Mouse (Mus musculus): ENCODE results near the gene Top1.

Top1 gene

DNA sequence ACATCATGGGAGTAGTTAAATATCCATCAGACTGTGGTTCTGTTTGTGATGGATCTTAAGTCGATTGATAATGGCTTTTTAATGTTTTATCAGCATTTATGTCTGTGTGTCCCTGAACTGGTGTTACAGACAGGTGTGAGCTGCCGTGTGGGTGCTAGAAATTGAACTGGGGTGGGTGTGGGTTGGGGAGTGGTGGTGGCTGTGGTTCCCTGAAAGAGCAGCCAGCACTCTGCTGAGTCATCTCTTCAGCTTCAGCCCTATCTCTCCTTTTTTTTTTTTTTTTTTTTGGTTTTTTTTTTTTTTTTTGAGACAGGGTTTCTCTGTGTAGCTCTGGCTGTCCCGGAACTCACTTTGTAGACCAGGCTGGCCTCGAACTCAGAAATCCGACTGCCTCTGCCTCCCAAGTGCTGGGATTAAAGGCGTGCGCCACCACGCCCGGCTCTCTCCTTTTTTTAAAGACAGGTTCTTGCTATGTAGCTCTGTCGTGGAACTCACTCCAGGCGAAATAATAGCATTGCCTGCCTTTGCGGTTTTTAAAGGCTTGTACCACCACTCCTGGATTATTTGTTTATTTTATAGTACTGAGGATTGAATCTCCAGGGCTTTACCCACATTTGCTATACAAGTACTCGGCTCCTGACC lies 12.2 kb downstream of the Top1 start:
- POLR2A ChIA-PET: interaction anchor here in 2 of 4 experiments (0.7 to 10.7 kb wide), 12 partner anchors 10 to 91 kb away, joined by 3 to 182 read pairs (median 4); partner anchors contain the start of genes Top1 (in 2 of the 2) and Plcg1 (in 1 of the 2)
- CTCF ChIA-PET: interaction anchor here in 3 of 4 experiments (0.6 kb wide), 3 partner anchors 40 to 258 kb away, joined by 3 to 4 read pairs (median 4); no protein-coding TSS in a partner anchor

GRCm38 (mm10) chr2:160658811-160659210 lies 13.1 kb downstream of the Top1 start:
- ChIA-PET CTCF (no interaction called here), POLR2A (interaction anchor here in 3 of 4 experiments (0.5 to 10.7 kb wide), 14 partner anchors 10 to 450 kb away, joined by 3 to 182 read pairs (median 4); partner anchors contain the start of genes Top1 (in 2 of the 3) and Chd6 (in 1 of the 3))

- POLR2A ChIA-PET: interaction anchor here in 2 of 4 experiments (0.7 to 2.2 kb wide), 6 partner anchors 9 to 392 kb away, joined by 3 to 8 read pairs (median 5); no protein-coding TSS in a partner anchor
- CTCF ChIA-PET: interaction anchor here in 1 of 4 experiments (0.6 kb wide), 1 partner anchor 23 kb away, joined by 4 read pairs; no protein-coding TSS in a partner anchor
These were observed 18.7 kb downstream of the Top1 start for GRCm38 (mm10) chr2:160664421-160664820.

GRCm38 (mm10) chr2:160664986-160665385 lies 19.3 kb downstream of the Top1 start:
- ChIA-PET POLR2A (interaction anchor here in 2 of 4 experiments (0.7 to 2.2 kb wide), 5 partner anchors 9 to 391 kb away, joined by 3 to 8 read pairs (median 5); no protein-coding TSS in a partner anchor), CTCF (interaction anchor here in 1 of 4 experiments (0.6 kb wide), 1 partner anchor 23 kb away, joined by 4 read pairs; no protein-coding TSS in a partner anchor)

GRCm38 (mm10) chr2:160667259-160667658 lies 21.6 kb downstream of the Top1 start:
- ChIA-PET CTCF (no interaction called here), POLR2A (no interaction called here)

GRCm38 (mm10) chr2:160700271-160700670 lies 54.6 kb downstream of the Top1 start:
- CTCF ChIA-PET: no interaction called here

GRCm38 (mm10) chr2:160701603-160702002 lies 55.9 kb downstream of the Top1 start:
- POLR2A ChIA-PET: no interaction called here
- CTCF ChIA-PET: no interaction called here

More at GRCm38 (mm10) chr2:160700271-160700670, 54.6 kb downstream of the Top1 start:
- POLR2A ChIA-PET: interaction anchor here in 3 of 4 experiments (0.7 to 1.5 kb wide), 5 partner anchors 44 to 203 kb away, joined by 3 to 7 read pairs (median 3); no protein-coding TSS in a partner anchor

GRCm38 (mm10) chr2:160702824-160703223 lies 57.1 kb downstream of the Top1 start:
- ChIA-PET POLR2A (interaction anchor here in 1 of 4 experiments (0.7 kb wide), 1 partner anchor 112 kb away, joined by 3 read pairs; no protein-coding TSS in a partner anchor), CTCF (no interaction called here)

GRCm38 (mm10) chr2:160707673-160708072 lies 62.0 kb downstream of the Top1 start:
- ChIA-PET POLR2A (interaction anchor here in 2 of 4 experiments (0.6 to 2.2 kb wide), 5 partner anchors 11 to 55 kb away, joined by 3 to 8 read pairs (median 3); no protein-coding TSS in a partner anchor), CTCF (interaction anchor here in 1 of 4 experiments (0.6 to 0.9 kb wide), 2 partner anchors 12 to 36 kb away, joined by 3 read pairs; no protein-coding TSS in a partner anchor)

DNA sequence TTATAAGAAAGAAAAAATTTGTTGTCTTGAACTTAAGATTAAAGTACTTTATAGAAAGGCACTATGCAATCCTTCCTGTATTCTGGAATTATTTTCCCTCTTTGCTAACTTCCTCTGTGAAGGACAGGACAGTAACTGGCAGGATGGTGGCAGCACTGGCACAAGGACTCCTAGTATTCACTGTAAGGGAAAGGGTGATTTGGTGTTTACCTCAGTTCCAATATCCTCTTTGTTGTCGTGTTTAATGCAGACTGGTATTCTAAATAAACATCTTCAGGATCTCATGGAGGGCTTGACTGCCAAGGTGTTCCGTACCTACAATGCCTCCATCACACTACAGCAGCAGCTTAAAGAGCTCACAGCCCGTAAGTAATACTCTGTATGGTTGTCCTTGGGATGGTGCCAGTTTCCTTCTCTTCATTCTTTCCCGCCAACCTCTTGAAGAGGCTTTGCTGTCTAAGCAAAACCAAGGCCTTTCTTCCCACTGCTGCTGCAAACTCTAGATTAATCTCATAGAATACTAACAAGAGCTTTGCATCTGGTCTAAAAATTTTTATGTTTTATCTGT lies 69.9 kb downstream of the Top1 start:
- ChIA-PET CTCF (interaction anchor here in 2 of 4 experiments (0.5 to 1.1 kb wide), 2 partner anchors 54 to 169 kb away, joined by 3 read pairs; no protein-coding TSS in a partner anchor), POLR2A (interaction anchor here in 1 of 4 experiments (1.1 to 1.2 kb wide), 2 partner anchors 9 kb away, joined by 3 to 4 read pairs; no protein-coding TSS in a partner anchor)

- POLR2A ChIA-PET: interaction anchor here in 1 of 4 experiments (0.8 kb wide), 1 partner anchor 28 kb away, joined by 3 read pairs; no protein-coding TSS in a partner anchor
These were observed 71.6 kb downstream of the Top1 start for GRCm38 (mm10) chr2:160717269-160717668.

DNA sequence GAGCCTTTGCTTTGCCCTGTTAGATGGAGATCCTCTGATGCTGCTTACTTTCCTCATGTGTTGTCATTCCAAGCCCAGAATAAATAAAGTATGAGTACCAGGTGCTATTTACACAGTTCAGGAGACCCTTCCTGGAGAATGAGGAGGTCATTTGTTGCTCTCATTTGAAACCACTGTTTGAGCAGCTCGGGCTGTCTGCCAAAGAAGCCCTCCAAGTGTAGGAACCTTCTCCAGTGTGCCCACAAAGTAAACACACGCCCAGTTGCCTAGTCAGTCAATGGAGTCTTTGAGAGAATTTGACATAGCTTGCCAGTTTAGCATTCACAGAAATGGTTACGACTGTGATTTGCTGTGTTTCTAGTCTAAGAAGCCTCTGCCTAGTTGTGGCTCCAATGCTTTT lies 73.1 kb downstream of the Top1 start:
- POLR2A ChIA-PET: interaction anchor here in 2 of 4 experiments (0.5 to 1.7 kb wide), 3 partner anchors 10 to 66 kb away, joined by 3 read pairs; no protein-coding TSS in a partner anchor
- CTCF ChIA-PET: no interaction called here

More at GRCm38 (mm10) chr2:160717269-160717668, 71.6 kb downstream of the Top1 start:
- CTCF ChIA-PET: interaction anchor here (0.6 to 1.7 kb wide), 17 partner anchors 10 to 169 kb away, joined by 3 to 8 read pairs (median 4); partner anchors contain the start of gene Plcg1 (in 1 of the 4)

- CTCF ChIA-PET: no interaction called here
- POLR2A ChIA-PET: interaction anchor here in 1 of 4 experiments (1.5 kb wide), 1 partner anchor 26 kb away, joined by 4 read pairs; no protein-coding TSS in a partner anchor
These were observed 77.0 kb downstream of the Top1 start for GRCm38 (mm10) chr2:160722714-160723113.

DNA sequence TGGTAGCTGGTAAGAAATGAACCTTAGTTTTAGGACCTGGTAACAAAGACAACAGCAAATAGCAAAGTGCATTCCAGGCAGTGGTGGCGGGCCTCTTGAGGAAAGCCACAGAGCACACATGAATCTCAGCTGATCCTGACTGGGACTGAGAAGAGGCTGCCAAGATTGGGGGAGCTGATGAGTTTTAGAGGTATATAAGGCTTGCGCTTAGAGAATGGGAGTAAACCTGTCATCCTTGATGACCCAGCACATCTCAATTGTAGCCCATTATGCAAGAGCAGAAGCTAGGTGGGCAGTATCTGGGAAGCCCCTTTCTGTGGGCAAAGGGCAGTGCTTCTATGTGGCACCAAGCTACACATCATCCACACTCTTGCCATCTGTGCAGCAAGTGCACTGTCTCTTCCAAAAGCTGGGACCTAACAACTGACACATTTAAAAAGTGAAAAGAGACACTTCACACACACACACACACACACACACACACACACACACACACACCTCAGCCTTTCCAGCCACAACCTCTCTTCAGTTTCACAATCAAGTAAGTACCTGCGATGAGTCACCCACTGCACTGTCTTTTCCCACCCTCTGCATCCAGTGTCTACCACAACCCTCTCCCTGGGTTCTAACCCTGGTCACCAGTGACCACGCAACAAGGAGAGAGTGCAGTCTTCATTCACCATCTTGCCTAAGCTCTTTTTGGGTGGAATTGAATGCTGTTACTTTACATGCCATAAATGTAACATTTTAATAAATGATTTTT lies 78.1 kb downstream of the Top1 start:
- CTCF ChIA-PET: interaction anchor here in 2 of 4 experiments (0.7 to 0.9 kb wide), 2 partner anchors 20 to 66 kb away, joined by 4 to 12 read pairs; no protein-coding TSS in a partner anchor
- POLR2A ChIA-PET: interaction anchor here in 1 of 4 experiments (1.0 to 1.5 kb wide), 4 partner anchors 9 to 71 kb away, joined by 3 to 4 read pairs (median 4); no protein-coding TSS in a partner anchor

GRCm38 (mm10) chr2:160724536-160724935 lies 78.8 kb downstream of the Top1 start:
- ChIA-PET POLR2A (interaction anchor here in 1 of 4 experiments (1.0 to 1.5 kb wide), 4 partner anchors 9 to 72 kb away, joined by 3 to 4 read pairs (median 4); no protein-coding TSS in a partner anchor), CTCF (interaction anchor here in 1 of 4 experiments (0.7 kb wide), 1 partner anchor 160 kb away, joined by 3 read pairs; no protein-coding TSS in a partner anchor)

- POLR2A ChIA-PET: interaction anchor here in 1 of 4 experiments (1.0 to 1.5 kb wide), 2 partner anchors 22 kb away, joined by 4 read pairs; no protein-coding TSS in a partner anchor
These were observed 80.5 kb downstream of the Top1 start for GRCm38 (mm10) chr2:160725877-160726864.

DNA sequence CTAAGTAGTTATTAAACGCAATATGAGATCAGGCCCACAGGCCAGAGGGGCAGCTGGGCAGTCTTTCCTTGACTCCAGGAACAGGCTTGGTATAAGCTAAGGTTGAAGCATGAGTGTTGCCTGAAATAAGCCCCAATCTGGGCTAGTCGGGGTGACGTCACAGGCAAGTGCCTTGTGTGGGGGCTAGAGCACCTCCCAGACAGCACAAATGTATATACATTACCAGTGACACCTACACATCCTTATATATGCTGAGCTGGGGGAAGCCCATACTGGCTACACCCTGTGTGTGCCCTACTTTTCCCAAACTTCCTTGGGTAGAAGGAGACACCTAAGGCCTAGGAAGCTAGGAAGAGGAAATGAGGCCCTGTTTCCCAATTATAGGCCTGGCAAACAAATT lies 83.3 kb downstream of the Top1 start:
- ChIA-PET POLR2A (interaction anchor here in 1 of 4 experiments (1.0 to 3.1 kb wide), 7 partner anchors 8 to 144 kb away, joined by 3 to 19 read pairs (median 4); partner anchors contain the start of gene Zhx3), CTCF (interaction anchor here in 2 of 4 experiments (1.0 to 3.8 kb wide), 4 partner anchors 15 to 156 kb away, joined by 3 to 23 read pairs (median 12); no protein-coding TSS in a partner anchor)

More at GRCm38 (mm10) chr2:160725877-160726864, 80.5 kb downstream of the Top1 start:
- CTCF ChIA-PET: no interaction called here

Measured in embryonic stem cell, embryonic (primary cell).